Mouse (Mus musculus) left cerebral cortex, adult 9 months (tissue): ENCODE data around the gene Il17ra.
A peak's percentile ranks its signal among the peaks of the same experiment; 100 is the strongest.

Source experiments
- DNase-seq, 2 experiments: peaks; one replicate each; pipeline ENCODE4 v3.0.0; 2022; ENCODE audit warnings: low spot score in 2 of 2

Il17ra gene

GRCm38 (mm10) chr6:120509975-120510374, 46.9 kb downstream of the Il17ra start:
- no peak for DNase-seq

- DNase-seq = peak; percentile 66 to 84
Observed at GRCm38 (mm10) chr6:120510425-120510824, 47.4 kb downstream of the Il17ra start.

- DNase-seq = no peak
Observed at GRCm38 (mm10) chr6:120511212-120511611, 48.2 kb downstream of the Il17ra start.

- DNase-seq = no peak
Observed at GRCm38 (mm10) chr6:120516422-120516821, 53.4 kb downstream of the Il17ra start.

GRCm38 (mm10) chr6:120516879-120517278, 53.8 kb downstream of the Il17ra start:
- no peak for DNase-seq

- DNase-seq = peak in 1 of 2 experiments; percentile 39
Observed at GRCm38 (mm10) chr6:120517311-120517710, 54.3 kb downstream of the Il17ra start.

GRCm38 (mm10) chr6:120519647-120520046, 56.6 kb downstream of the Il17ra start:
- no peak for DNase-seq

GRCm38 (mm10) chr6:120524796-120525195, 61.7 kb downstream of the Il17ra start:
- DNase-seq = no peak

GRCm38 (mm10) chr6:120529123-120529522, 66.1 kb downstream of the Il17ra start:
- no peak for DNase-seq

GRCm38 (mm10) chr6:120531020-120531965, 68.2 kb downstream of the Il17ra start, which contains the start of gene Hdhd5:
Gene Hdhd5 (minus strand): TSS chr6:120531319.
- peak; percentile 71 to 92 for DNase-seq

GRCm38 (mm10) chr6:120532594-120532993, 69.5 kb downstream of the Il17ra start:
- DNase-seq = no peak

GRCm38 (mm10) chr6:120536337-120536736, 73.3 kb downstream of the Il17ra start:
- DNase-seq = no peak
